Mouse (Mus musculus) thymus, postnatal 4 days (tissue): ENCODE measurements at regions not wholly inside any gene's neighbourhood (a gene's known extent, or its start where the extent isn't known, plus 50 kb on each side); places are given as distances from the start of the nearest gene placed in this dataset.
"Not testable (repeated sequence)": the region's sequence is repeated elsewhere in the genome, so short reads cannot be mapped to it uniquely, and the experiment has no call there.

ENCODE experiments used
- DNase-seq: peaks from one replicate; pipeline ENCODE4 v3.0.0; 2021

DNA sequence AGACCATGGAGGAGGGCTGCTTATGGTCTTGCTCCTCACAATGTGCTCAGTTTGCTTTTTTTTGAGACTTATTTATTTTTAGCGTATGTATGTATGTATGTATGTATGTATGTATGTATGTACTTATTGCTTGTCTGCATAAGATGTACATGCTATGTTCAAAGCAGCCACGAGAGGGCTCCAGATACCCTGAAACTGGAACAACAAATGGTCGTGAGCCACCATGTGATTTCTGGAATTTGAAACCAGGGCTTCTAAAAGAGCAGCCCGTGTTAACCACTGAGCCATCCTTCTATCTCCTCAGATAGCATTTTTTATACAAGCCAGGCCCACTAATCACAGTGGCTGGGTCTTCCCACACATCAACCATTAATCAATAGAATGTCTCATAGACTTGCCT is 611.2 kb downstream of the 5730507C01Rik start:
- DNase-seq: no peak

- DNase-seq: peak; percentile 30
Measured at GRCm38 (mm10) chr12:19175631-19176030, 661.3 kb downstream of the 5730507C01Rik start.

DNA sequence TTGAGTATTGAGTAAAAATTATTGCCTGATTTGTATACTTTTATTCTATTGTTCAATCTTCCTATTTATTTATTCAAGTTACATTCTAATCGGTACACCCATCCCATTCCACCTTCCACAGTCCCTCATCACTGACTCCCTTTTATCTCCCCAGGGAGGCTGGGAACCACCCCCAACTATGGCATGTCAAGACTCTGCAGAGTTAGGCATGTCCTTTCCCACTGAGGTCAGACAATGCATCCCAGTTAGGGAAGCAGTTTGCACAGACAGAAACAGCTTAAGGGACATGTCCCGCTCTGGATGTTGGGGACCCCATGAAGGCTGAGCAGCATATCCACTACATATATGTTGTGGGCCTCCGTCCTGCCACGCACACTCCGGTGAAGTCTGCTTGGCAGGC is 678.1 kb downstream of the 5730507C01Rik start:
- DNase-seq: no peak

- not testable (repeated sequence) for DNase-seq
Measured at GRCm38 (mm10) chr12:19193041-19193440, 678.7 kb downstream of the 5730507C01Rik start.

GRCm38 (mm10) chr12:19223996-19224395 is 709.7 kb downstream of the 5730507C01Rik start:
- DNase-seq: not testable (repeated sequence)

DNA sequence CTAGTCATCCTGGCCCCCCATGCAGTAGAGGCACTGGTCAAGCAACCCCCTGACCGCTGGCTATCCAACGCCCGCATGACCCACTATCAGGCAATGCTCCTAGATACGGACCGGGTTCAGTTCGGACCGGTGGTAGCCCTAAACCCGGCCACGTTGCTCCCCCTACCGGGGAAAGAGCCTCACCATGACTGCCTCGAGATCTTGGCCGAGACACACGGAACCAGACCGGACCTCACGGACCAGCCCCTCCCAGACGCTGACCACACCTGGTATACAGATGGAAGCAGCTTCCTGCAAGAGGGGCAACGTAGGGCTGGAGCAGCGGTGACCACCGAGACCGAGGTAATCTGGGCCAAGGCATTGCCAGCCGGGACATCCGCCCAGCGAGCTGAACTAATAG is 707.6 kb upstream of the Gm21863 start:
- DNase-seq: peak; percentile 9

DNA sequence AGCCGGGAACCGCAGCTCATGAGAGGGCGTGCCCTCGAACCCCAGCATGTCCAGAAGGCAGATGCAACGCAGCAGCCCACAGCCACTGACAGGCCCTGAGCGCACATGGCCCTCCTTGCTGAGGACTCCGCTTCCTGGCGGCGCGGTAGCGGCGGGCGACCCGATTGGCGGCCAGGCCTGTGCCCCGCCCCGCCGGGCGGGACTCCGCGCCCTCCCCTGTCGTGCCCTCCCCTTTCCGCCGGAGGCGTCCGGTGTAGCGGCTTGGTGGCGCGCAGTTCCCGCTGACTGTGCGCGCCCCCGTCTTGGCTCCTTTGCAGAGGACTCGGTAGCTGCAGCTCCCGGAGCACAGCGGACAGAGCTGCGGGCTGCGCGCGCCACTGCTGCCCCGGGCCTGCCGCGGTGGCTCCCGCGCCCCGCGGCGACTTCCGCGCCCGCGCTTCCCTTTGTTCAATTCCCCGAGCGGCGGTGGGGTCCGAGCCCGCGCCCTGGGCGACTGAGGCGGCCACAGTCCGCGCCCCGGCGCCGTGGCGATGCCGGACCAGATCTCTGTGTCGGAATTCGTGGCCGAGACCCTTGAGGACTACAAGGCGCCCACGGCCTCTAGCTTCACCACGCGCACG is 665.9 kb upstream of the Gm21863 start:
- peak; percentile 81 for DNase-seq

DNA sequence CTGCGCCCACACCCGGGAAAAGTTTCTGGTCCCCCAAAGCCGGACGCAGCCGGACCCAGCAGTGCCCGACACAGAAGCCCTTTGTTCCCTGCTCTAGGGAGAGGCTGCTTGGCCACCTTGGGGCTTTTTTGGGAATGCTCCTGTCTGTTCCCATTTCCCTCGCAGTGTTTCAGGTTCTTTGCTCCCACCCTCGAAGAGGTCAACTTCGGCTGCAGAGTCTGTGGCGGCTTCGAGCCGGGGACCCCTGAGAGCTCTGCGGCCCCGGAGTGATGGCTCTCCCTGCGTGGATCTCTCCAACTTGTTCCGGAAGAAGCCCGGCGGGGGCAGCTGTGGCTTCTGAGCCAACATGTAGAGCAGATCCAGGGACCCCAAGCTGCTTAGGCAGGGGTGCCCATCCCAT is 665.3 kb upstream of the Gm21863 start:
- peak; percentile 22 for DNase-seq

DNA sequence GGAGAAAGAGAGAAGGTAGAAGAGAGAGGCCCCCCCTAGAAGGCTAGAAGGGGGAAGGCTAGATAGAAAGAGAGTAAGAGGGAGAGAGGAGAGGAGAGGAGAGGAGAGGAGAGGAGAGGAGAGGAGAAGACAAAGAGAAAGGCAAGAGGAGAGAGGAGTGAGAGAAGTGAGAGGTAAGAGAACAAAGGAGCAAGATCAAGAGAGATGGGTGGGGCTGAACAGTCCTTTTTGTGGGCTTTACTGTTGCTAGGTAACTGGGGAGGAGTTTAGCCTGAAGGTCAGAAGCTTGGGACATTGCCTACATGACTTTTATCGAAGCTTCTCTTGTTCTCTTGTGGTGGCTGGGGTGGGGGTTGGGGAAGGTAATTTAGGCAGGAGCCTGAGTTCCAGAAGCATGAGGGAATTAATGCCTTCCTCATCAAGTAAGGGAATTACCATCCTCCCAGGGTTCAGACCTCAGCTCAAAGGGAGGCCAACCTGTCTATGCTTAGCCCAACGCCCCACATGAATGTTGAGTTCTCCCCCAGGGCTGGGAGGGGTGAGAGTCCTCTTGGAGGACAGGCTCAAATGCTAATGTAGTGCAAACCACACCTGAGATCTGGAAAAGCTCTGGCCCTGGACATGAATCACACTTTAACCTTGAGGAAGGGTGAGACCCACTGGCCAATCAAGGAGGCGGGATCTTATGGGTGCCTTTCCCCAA is 662.1 kb upstream of the Gm21863 start:
- not testable (repeated sequence) for DNase-seq
